Mouse (Mus musculus): Measurements from ENCODE around the gene Armc5. TPM values are rescaled to one million over a fixed set of nuclear protein-coding genes. Genes with fewer than 3 reads are reported as not detected.

Armc5 gene
- polyA plus RNA-seq, 1 experiment = 11.1 TPM

- H3K4me1 ChIP-seq (ENCODE audit: control insufficient read depth, insufficient read depth, low read length) = peaks cover 13% of the 10 kb centered on the region
Observed at GRCm38 (mm10) chr7:128255757-128256156, 18.6 kb downstream of the Armc5 start.

DNA sequence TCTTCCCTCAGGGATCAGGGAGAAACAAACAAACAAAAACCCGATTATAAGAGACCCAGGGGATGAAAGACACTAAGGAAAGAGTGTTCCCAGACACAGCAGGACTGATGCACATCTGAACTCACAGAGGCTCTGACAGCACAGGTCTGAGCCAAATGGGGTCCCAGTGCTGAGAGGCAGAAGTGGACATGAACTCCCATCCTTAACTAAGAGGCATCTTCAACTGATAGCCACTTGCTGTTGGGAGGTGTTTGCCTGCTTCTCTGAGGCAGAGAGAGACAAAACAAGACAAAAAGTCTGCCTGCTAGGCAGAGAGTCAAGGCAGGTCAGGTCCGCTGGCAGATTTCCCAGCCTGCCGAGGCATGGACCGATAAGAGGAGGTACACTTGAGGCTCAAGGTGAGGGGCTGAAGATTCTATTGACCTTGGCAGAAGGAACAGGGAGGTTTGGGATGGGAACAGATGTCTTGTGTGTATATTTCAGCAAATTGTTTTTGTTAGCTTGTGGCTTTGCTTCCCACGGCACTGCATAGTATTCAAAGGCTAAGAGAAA lies 19.7 kb downstream of the Armc5 start:
- TF ChIP-seq POLR2A (IDR thresholded peaks at IDR 0.05; ENCODE audit: low read depth, low read length) = peak; percentile 53
- no peak for TF ChIP-seq CTCF (IDR thresholded peaks at IDR 0.05; ENCODE audit: borderline replicate concordance, insufficient read depth, low read length)
- H3K27ac ChIP-seq (ENCODE audit: insufficient read depth, low read length) = no peak overlapping the region
- no peak overlapping the region for H3K4me3 ChIP-seq (ENCODE audit: insufficient read depth, low read length)
- peaks cover 8% of the 10 kb centered on the region for H3K4me1 ChIP-seq (ENCODE audit: control insufficient read depth, insufficient read depth, low read length)

More at GRCm38 (mm10) chr7:128255757-128256156, 18.6 kb downstream of the Armc5 start:
- TF ChIP-seq CTCF (IDR thresholded peaks at IDR 0.05; ENCODE audit: borderline replicate concordance, insufficient read depth, low read length) = no peak
- TF ChIP-seq POLR2A (IDR thresholded peaks at IDR 0.05; ENCODE audit: low read depth, low read length) = peak; percentile 67
- Histone ChIP-seq H3K27ac (ENCODE audit: insufficient read depth, low read length) (no peak overlapping the region), H3K4me3 (ENCODE audit: insufficient read depth, low read length) (no peak overlapping the region)

GRCm38 (mm10) chr7:128265411-128265810 lies 28.3 kb downstream of the Armc5 start, which contains the start of gene Slc5a2:
TSS of gene Slc5a2 (plus strand) at chr7:128265657.
- H3K4me1 ChIP-seq (ENCODE audit: control insufficient read depth, insufficient read depth, low read length) = no peaks in the 10 kb centered on the region
- no peak for TF ChIP-seq CTCF (IDR thresholded peaks at IDR 0.05; ENCODE audit: borderline replicate concordance, insufficient read depth, low read length)
- TF ChIP-seq POLR2A (IDR thresholded peaks at IDR 0.05; ENCODE audit: low read depth, low read length) = no peak

DNA sequence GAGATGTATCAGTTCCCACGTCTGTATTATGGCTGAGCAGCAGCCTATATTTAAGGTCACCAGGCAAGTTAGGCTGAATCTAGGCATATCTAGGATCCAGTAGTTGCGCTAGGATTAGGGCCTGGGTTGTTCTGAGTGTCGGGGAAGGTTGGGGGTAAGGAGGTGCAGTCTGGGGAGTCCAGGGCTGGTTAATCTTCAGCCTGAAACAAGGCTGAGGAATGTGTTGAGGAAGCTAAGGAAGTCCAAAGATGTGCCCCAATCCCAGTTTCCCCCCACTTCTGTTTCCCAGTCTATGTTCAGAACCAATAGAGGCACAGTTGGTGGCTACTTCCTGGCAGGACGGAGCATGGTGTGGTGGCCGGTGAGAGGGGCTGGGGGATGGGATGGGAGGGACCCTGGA lies 28.9 kb downstream of the Armc5 start:
- Histone ChIP-seq H3K4me1 (ENCODE audit: control insufficient read depth, insufficient read depth, low read length) (no peaks in the 10 kb centered on the region), H3K4me3 (ENCODE audit: insufficient read depth, low read length) (no peak overlapping the region), H3K27ac (ENCODE audit: insufficient read depth, low read length) (no peak overlapping the region)
- TF ChIP-seq CTCF (IDR thresholded peaks at IDR 0.05; ENCODE audit: borderline replicate concordance, insufficient read depth, low read length) (no peak), POLR2A (IDR thresholded peaks at IDR 0.05; ENCODE audit: low read depth, low read length) (no peak)

More at GRCm38 (mm10) chr7:128265411-128265810, 28.3 kb downstream of the Armc5 start, which contains the start of gene Slc5a2:
- Histone ChIP-seq H3K27ac (ENCODE audit: insufficient read depth, low read length) (no peak within 1 kb of the TSS), H3K4me3 (ENCODE audit: insufficient read depth, low read length) (no peak within 1 kb of the TSS)

DNA sequence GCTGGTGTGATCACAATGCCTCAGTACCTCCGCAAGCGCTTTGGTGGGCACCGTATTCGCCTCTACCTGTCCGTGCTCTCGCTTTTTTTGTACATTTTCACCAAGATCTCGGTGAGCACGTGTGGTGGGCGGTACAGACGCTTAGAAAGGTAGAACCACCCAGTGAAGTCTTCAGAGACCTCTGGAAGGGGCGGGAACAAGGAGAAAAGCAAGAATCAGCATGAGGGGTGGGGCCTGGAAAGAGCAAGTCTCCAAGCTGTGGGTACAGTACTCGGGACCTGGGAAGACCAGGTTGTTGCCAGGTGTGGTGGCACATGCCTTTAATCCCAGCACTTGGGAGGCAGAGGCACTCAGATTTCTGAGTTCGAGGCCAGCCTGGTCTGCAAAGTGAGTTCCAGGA lies 30.2 kb downstream of the Armc5 start:
- no peak for TF ChIP-seq POLR2A (IDR thresholded peaks at IDR 0.05; ENCODE audit: low read depth, low read length)
- no peak for TF ChIP-seq CTCF (IDR thresholded peaks at IDR 0.05; ENCODE audit: borderline replicate concordance, insufficient read depth, low read length)

GRCm38 (mm10) chr7:128267813-128268212 lies 30.7 kb downstream of the Armc5 start:
- H3K27ac ChIP-seq (ENCODE audit: insufficient read depth, low read length) = no peak overlapping the region
- TF ChIP-seq CTCF (IDR thresholded peaks at IDR 0.05; ENCODE audit: borderline replicate concordance, insufficient read depth, low read length) (no peak), POLR2A (IDR thresholded peaks at IDR 0.05; ENCODE audit: low read depth, low read length) (no peak)
- H3K4me1 ChIP-seq (ENCODE audit: control insufficient read depth, insufficient read depth, low read length) = no peaks in the 10 kb centered on the region
- no peak overlapping the region for H3K4me3 ChIP-seq (ENCODE audit: insufficient read depth, low read length)

More for the DNA sequence above, 30.2 kb downstream of the Armc5 start:
- H3K27ac ChIP-seq (ENCODE audit: insufficient read depth, low read length) = no peak overlapping the region
- H3K4me3 ChIP-seq (ENCODE audit: insufficient read depth, low read length) = no peak overlapping the region
- H3K4me1 ChIP-seq (ENCODE audit: control insufficient read depth, insufficient read depth, low read length) = no peaks in the 10 kb centered on the region

GRCm38 (mm10) chr7:128270431-128270850 lies 33.3 kb downstream of the Armc5 start:
- Histone ChIP-seq H3K27ac (ENCODE audit: insufficient read depth, low read length) (no peak overlapping the region), H3K4me3 (ENCODE audit: insufficient read depth, low read length) (no peak overlapping the region), H3K4me1 (ENCODE audit: control insufficient read depth, insufficient read depth, low read length) (no peaks in the 10 kb centered on the region)
- TF ChIP-seq POLR2A (IDR thresholded peaks at IDR 0.05; ENCODE audit: low read depth, low read length) (no peak), CTCF (IDR thresholded peaks at IDR 0.05; ENCODE audit: borderline replicate concordance, insufficient read depth, low read length) (no peak)

DNA sequence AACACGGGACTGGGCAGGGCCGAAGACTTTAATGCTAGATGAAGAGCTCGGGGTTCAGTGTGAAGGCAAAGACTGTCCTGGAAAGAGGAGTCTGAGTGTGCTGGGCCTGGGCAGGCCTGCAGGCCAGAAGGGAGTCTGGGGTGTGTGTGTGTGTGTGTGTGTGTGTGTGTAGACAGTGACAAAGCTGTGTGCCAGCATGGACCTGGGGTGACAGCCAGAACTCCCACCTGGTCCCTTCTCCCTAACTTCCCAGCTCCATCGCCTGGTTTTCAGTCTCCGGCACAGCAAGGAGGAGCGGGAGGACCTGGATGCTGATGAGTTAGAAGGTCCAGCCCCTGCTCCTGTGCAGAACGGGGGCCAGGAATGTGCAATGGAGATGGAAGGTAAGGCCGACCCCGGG lies 34.4 kb downstream of the Armc5 start:
- TF ChIP-seq POLR2A (IDR thresholded peaks at IDR 0.05; ENCODE audit: low read depth, low read length) (no peak), CTCF (IDR thresholded peaks at IDR 0.05; ENCODE audit: borderline replicate concordance, insufficient read depth, low read length) (no peak)

GRCm38 (mm10) chr7:128276051-128276450 lies 38.9 kb downstream of the Armc5 start:
- no peak overlapping the region for H3K27ac ChIP-seq (ENCODE audit: insufficient read depth, low read length)
- H3K4me3 ChIP-seq (ENCODE audit: insufficient read depth, low read length) = no peak overlapping the region
- no peaks in the 10 kb centered on the region for H3K4me1 ChIP-seq (ENCODE audit: control insufficient read depth, insufficient read depth, low read length)
- TF ChIP-seq CTCF (IDR thresholded peaks at IDR 0.05; ENCODE audit: borderline replicate concordance, insufficient read depth, low read length) (no peak), POLR2A (IDR thresholded peaks at IDR 0.05; ENCODE audit: low read depth, low read length) (no peak)

More for the DNA sequence above, 34.4 kb downstream of the Armc5 start:
- Histone ChIP-seq H3K27ac (ENCODE audit: insufficient read depth, low read length) (no peak overlapping the region), H3K4me1 (ENCODE audit: control insufficient read depth, insufficient read depth, low read length) (no peaks in the 10 kb centered on the region), H3K4me3 (ENCODE audit: insufficient read depth, low read length) (no peak overlapping the region)

- H3K4me1 ChIP-seq (ENCODE audit: control insufficient read depth, insufficient read depth, low read length) = no peaks in the 10 kb centered on the region
- TF ChIP-seq POLR2A (IDR thresholded peaks at IDR 0.05; ENCODE audit: low read depth, low read length) (no peak), CTCF (IDR thresholded peaks at IDR 0.05; ENCODE audit: borderline replicate concordance, insufficient read depth, low read length) (no peak)
- H3K4me3 ChIP-seq (ENCODE audit: insufficient read depth, low read length) = no peak overlapping the region
- no peak overlapping the region for H3K27ac ChIP-seq (ENCODE audit: insufficient read depth, low read length)
Observed at GRCm38 (mm10) chr7:128279750-128280149, 42.6 kb downstream of the Armc5 start.
